In the genomic region with DNA sequence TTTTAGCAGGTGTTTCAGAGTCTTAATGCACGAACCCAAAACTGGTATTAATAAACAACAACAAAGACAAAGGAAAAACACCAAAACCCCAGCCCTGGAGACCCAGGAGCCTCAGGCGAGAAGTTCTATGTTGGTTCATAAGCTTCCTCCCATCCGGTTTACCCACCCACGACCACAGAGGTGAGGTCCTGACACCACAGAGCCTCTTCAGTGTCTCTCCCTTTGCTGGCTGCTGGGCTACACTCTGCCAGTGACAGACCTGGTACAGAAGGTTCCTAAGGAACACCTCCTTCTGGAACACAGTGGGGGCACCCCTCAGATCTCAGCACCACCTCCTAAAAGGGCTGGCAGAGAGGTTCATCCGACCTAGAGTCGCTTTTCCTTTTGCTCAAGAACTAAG, we compare ENCODE assay signal across 16 mouse cellular contexts.
"Had no signal": no experiment of that assay in that cellular context is flagged by ENCODE, and none has a peak within 500 bp of the region (broad histone marks: within the 10 kb centered on the region; RNA-seq: fewer than 3 reads in every experiment).

No protein-coding gene starts in this region.

- H3K36me3 ChIP-seq: neural tube, embryonic 13.5 days; neural tube, embryonic 15.5 days; stomach, embryonic 15.5 days had no signal

- H3K27me3 ChIP-seq: stomach, embryonic 15.5 days had no signal

- H3K4me3 ChIP-seq: neural tube, embryonic 13.5 days; neural tube, embryonic 15.5 days; stomach, embryonic 15.5 days had no signal

- H3K9me3 ChIP-seq: neural tube, embryonic 13.5 days; neural tube, embryonic 15.5 days; stomach, embryonic 15.5 days had no signal

- DNase-seq: retina, postnatal 1 day; right cerebral cortex, adult 18-20 months; right cerebral cortex, postnatal 14 days; right cerebral cortex, postnatal 25 days; right cerebral cortex, postnatal 4 days; spleen, adult 18-20 months; thymus, adult 18-20 months; thymus, adult 2 months; thymus, postnatal 14 days; thymus, postnatal 25 days; thymus, postnatal 36 days; thymus, postnatal 4 days had no signal

- H3K9ac ChIP-seq: neural tube, embryonic 13.5 days; neural tube, embryonic 15.5 days; stomach, embryonic 15.5 days had no signal

- H3K27ac ChIP-seq: neural tube, embryonic 13.5 days; neural tube, embryonic 15.5 days; stomach, embryonic 15.5 days; stomach, postnatal 0 days had no signal

- H3K4me1 ChIP-seq: stomach, embryonic 15.5 days had no signal

- H3K4me2 ChIP-seq: neural tube, embryonic 13.5 days; neural tube, embryonic 15.5 days; stomach, embryonic 15.5 days had no signal
